Mouse (Mus musculus): ENCODE data around the gene Por. TPM values are rescaled to one million over a fixed set of nuclear protein-coding genes. Genes with fewer than 3 reads are reported as not detected.
A peak's percentile ranks its signal among the peaks of the same experiment; 100 is the strongest.

Gene Por
- polyA plus RNA-seq, 1 experiment from 2014 or later: 52.6 TPM

- 52% methylated on average over 3 of the region's 3 CpGs for WGBS
- Histone ChIP-seq H3K9me3 (replicated peaks; ENCODE audit: control insufficient read depth, low read length) (no peaks in the 10 kb centered on the region), H3K4me2 (ENCODE audit: low read depth, low read length) (no peak overlapping the region), H3K4me3 (ENCODE audit: low read length) (no peak overlapping the region), H3K9ac (ENCODE audit: low read length) (no peak overlapping the region), H3K4me1 (ENCODE audit: control insufficient read depth, insufficient read depth, low read length) (peaks cover 47% of the 10 kb centered on the region), H3K27me3 (ENCODE audit: control insufficient read depth, insufficient read depth, low read length) (no peaks in the 10 kb centered on the region), H3K36me3 (ENCODE audit: control insufficient read depth, insufficient read depth) (no peaks in the 10 kb centered on the region), H3K27ac (ENCODE audit: low read length) (no peak overlapping the region)
- ATAC-seq (replicated peaks; ENCODE audit: extremely low read depth, insufficient read depth, low FRiP score): no peak
Measured at GRCm38 (mm10) chr5:135723165-135723751, 53.4 kb downstream of the Por start.

DNA sequence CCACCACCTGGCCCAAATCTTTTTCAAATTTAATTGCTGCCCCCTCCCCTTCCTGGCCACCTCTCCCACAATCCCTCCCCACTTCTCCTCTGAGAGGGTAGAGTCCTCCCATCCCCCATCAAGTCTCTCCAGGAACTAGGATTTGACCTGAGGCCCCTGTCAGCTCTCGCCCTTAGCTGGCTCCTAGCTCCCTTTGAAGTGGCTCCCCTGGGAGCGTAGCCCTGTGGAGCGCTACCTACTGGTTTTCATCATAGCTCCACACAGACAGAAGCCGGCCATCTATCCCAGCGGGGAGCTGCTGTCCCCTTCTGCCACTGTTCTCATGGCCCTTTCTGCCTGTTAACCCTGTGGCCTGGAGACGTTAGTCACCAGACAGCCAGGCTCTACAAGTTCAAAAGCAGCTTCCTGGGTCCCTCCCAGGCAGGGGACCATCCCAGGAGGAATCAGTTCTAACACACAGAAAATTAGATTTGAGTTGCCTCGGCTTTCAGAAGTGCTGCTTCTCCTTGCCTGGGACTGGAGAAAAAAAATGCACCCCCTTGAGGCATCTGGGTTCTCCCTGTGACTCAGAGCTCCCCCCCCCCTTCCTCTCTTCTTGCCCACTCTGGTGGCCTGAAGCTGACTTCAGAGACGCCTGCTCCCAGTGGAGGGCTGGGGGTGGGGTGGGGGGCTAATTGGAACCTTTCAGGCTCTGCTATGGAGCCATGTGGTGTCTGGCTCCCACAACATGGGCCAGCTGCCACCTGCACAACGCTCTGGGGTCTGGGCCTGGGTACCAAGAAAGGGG lies 54.9 kb downstream of the Por start:
- Histone ChIP-seq H3K9ac (ENCODE audit: low read length) (peak overlapping the region; percentile 12; the same call in 1 of the 2 replicates), H3K9me3 (replicated peaks; ENCODE audit: control insufficient read depth, low read length) (no peaks in the 10 kb centered on the region), H3K4me1 (ENCODE audit: control insufficient read depth, insufficient read depth, low read length) (peaks cover 47% of the 10 kb centered on the region)

DNA sequence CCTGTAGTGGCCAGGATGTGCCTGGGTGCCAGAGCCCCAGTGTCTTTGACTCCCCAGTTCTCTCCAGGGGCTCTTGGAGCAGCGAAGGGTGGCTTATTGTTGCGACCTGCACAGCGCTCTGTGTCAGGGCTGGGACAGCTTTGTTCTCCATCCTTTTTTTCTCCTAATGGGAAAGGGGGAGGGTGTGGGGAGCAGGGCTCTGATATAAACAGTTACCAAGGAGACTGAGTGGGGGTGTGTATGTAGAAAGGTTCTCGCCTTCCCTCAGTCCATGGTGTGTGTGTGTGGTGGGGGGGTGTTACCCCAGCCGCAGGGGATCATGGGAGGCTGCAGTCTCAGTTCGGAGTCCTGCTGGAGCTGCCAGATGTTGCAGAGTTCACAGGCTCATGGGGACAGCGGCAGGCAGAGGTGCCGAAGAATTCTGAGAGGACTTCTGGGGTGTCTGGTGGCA lies 55.6 kb downstream of the Por start:
- Histone ChIP-seq H3K9ac (ENCODE audit: low read length) (peak overlapping the region; percentile 12; the same call in 1 of the 2 replicates), H3K4me3 (ENCODE audit: low read length) (no peak overlapping the region), H3K4me1 (ENCODE audit: control insufficient read depth, insufficient read depth, low read length) (peaks cover 47% of the 10 kb centered on the region), H3K27me3 (ENCODE audit: control insufficient read depth, insufficient read depth, low read length) (no peaks in the 10 kb centered on the region), H3K36me3 (ENCODE audit: control insufficient read depth, insufficient read depth) (peaks cover 13% of the 10 kb centered on the region), H3K9me3 (replicated peaks; ENCODE audit: control insufficient read depth, low read length) (no peaks in the 10 kb centered on the region), H3K4me2 (ENCODE audit: low read depth, low read length) (peak overlapping the region; percentile 12), H3K27ac (ENCODE audit: low read length) (peak overlapping the region; percentile 41; the same call in 1 of the 2 replicates)
- peak; percentile 24; the same call in 1 of the 2 replicates for ATAC-seq (replicated peaks; ENCODE audit: extremely low read depth, insufficient read depth, low FRiP score)
- WGBS: 35% methylated on average over 8 of the region's 8 CpGs

More for the DNA sequence above, 54.9 kb downstream of the Por start:
- whole genome bisulfite sequencing: 32% methylated on average over 9 of the region's 9 CpGs
- Histone ChIP-seq H3K4me2 (ENCODE audit: low read depth, low read length) (peak overlapping the region; percentile 5; the same call in 1 of the 2 replicates), H3K4me3 (ENCODE audit: low read length) (no peak overlapping the region), H3K27me3 (ENCODE audit: control insufficient read depth, insufficient read depth, low read length) (no peaks in the 10 kb centered on the region), H3K27ac (ENCODE audit: low read length) (peak overlapping the region; percentile 41; the same call in 1 of the 2 replicates), H3K36me3 (ENCODE audit: control insufficient read depth, insufficient read depth) (peaks cover 6% of the 10 kb centered on the region)
- ATAC-seq (replicated peaks; ENCODE audit: extremely low read depth, insufficient read depth, low FRiP score): no peak

DNA sequence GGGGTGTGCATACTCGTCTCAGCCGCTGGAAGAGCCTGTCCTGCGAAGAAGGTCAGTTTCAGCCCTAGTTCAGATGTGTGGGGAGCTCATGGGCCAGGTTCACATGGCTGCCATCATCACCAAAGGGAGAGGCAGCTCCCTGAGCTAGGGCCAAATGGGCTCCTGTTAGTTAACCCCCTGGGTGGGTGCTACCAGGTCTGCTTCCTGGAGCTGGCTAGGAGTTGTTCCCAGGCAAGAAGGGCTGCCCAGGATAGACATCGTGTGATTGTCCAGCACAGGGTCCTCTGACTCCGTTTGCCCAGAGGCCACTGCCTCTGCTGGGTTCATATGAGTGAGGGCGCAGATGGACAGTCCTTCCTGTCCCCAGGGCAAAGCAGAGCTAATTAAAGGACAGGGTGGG lies 56.2 kb downstream of the Por start:
- Histone ChIP-seq H3K4me1 (ENCODE audit: control insufficient read depth, insufficient read depth, low read length) (peaks cover 47% of the 10 kb centered on the region), H3K9me3 (replicated peaks; ENCODE audit: control insufficient read depth, low read length) (no peaks in the 10 kb centered on the region), H3K27me3 (ENCODE audit: control insufficient read depth, insufficient read depth, low read length) (no peaks in the 10 kb centered on the region), H3K9ac (ENCODE audit: low read length) (peak overlapping the region; percentile 12; the same call in 1 of the 2 replicates), H3K4me3 (ENCODE audit: low read length) (no peak overlapping the region), H3K36me3 (ENCODE audit: control insufficient read depth, insufficient read depth) (peaks cover 18% of the 10 kb centered on the region), H3K4me2 (ENCODE audit: low read depth, low read length) (peak overlapping the region; percentile 12), H3K27ac (ENCODE audit: low read length) (peak overlapping the region; percentile 70; the same call in 1 of the 2 replicates)
- no peak for ATAC-seq (replicated peaks; ENCODE audit: extremely low read depth, insufficient read depth, low FRiP score)
- 55% methylated on average over 6 of the region's 6 CpGs for WGBS

DNA sequence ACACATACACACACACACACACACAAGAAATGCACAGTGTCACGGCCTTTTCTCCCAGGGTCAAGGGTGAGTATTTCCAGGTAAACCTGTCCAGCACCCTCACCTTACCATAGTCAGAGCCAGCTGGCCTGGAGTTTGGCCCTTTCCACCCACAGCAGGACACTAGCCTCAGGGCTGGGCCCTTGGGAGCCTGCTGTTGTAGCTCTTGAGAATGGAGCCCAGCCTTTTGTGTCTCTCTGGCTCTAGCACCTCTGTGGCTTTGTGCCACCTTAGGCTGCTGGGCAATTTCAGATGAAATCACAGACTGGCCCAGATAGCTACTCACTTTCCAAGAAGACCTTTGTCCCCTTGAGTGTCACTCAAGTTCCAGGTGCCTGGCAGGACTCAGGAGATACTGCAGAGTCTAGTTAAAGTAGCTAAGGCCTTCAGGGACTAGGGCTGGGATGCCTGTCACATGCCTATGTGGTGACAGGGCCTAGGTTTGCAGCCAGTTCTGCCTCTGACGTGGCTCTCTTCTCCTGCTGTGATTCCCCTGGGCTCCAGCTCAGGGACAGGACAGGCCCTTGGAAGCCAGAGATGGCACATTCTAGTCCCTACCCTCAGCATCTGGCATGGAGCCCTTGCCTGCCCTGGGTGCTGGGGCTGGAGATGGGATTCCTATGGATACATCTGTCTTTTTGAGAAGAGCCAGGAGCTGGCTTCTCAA lies 57.0 kb downstream of the Por start:
- H3K4me2 ChIP-seq (ENCODE audit: low read depth, low read length): no peak overlapping the region
- H3K9ac ChIP-seq (ENCODE audit: low read length): peak overlapping the region; percentile 28; the same call in 1 of the 2 replicates
- no peaks in the 10 kb centered on the region for H3K9me3 ChIP-seq (replicated peaks; ENCODE audit: control insufficient read depth, low read length)
- peak overlapping the region; percentile 70 for H3K27ac ChIP-seq (ENCODE audit: low read length)
- H3K36me3 ChIP-seq (ENCODE audit: control insufficient read depth, insufficient read depth): peaks cover 26% of the 10 kb centered on the region
- peaks cover 47% of the 10 kb centered on the region for H3K4me1 ChIP-seq (ENCODE audit: control insufficient read depth, insufficient read depth, low read length)
- no peaks in the 10 kb centered on the region for H3K27me3 ChIP-seq (ENCODE audit: control insufficient read depth, insufficient read depth, low read length)
- peak; percentile 61 for ATAC-seq (replicated peaks; ENCODE audit: extremely low read depth, insufficient read depth, low FRiP score)
- no peak overlapping the region for H3K4me3 ChIP-seq (ENCODE audit: low read length)
- 59% methylated on average over 2 of the region's 2 CpGs for WGBS

DNA sequence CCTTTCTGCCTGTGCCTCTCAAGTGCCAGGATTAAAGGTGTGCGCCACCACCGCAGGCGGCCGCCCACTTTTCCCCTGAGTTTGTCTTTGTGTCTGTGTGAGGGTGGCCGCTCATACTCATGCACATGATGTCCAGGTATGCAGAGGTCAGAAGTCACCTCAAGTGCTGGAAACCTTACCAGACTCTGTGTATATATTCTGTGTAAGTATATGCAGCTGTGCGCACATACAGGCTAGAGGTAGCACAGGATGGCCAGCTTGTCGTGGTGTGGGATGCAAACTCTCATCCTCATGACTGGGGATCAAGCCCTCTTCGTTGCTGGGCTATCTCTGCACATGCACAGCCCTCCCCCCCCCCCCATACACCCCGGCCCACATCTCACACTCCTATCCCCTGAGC lies 58.0 kb downstream of the Por start:
- H3K27me3 ChIP-seq (ENCODE audit: control insufficient read depth, insufficient read depth, low read length): no peaks in the 10 kb centered on the region
- H3K4me3 ChIP-seq (ENCODE audit: low read length): no peak overlapping the region
- H3K27ac ChIP-seq (ENCODE audit: low read length): no peak overlapping the region; the same call in 1 of the 2 replicates
- no peak overlapping the region for H3K9ac ChIP-seq (ENCODE audit: low read length)
- no peak overlapping the region for H3K4me2 ChIP-seq (ENCODE audit: low read depth, low read length)
- 90% methylated on average over 9 of the region's 9 CpGs for WGBS
- no peaks in the 10 kb centered on the region for H3K9me3 ChIP-seq (replicated peaks; ENCODE audit: control insufficient read depth, low read length)
- H3K36me3 ChIP-seq (ENCODE audit: control insufficient read depth, insufficient read depth): peaks cover 35% of the 10 kb centered on the region
- H3K4me1 ChIP-seq (ENCODE audit: control insufficient read depth, insufficient read depth, low read length): peaks cover 40% of the 10 kb centered on the region
- ATAC-seq (replicated peaks; ENCODE audit: extremely low read depth, insufficient read depth, low FRiP score): no peak

DNA sequence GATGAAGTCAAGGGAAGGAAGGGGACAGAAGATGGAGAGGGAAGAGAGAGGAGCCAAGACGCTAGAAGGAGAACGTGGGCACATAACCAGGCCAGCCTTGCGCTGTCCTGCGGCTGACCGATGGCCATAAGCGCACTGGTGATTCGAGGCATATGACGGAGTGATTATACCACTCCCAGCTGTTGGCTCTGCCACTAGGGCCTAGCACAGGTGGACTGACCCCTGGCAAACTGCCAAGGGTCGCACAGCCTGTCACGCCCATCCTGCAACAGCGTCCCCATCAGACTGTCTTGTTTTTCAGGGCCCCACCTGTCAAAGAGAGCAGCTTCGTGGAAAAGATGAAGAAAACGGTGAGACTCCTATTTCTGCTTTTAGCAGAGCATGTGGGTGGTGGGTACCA lies 58.5 kb downstream of the Por start:
- peaks cover 36% of the 10 kb centered on the region for H3K4me1 ChIP-seq (ENCODE audit: control insufficient read depth, insufficient read depth, low read length)
- ATAC-seq (replicated peaks; ENCODE audit: extremely low read depth, insufficient read depth, low FRiP score): no peak
- H3K36me3 ChIP-seq (ENCODE audit: control insufficient read depth, insufficient read depth): peaks cover 40% of the 10 kb centered on the region

DNA sequence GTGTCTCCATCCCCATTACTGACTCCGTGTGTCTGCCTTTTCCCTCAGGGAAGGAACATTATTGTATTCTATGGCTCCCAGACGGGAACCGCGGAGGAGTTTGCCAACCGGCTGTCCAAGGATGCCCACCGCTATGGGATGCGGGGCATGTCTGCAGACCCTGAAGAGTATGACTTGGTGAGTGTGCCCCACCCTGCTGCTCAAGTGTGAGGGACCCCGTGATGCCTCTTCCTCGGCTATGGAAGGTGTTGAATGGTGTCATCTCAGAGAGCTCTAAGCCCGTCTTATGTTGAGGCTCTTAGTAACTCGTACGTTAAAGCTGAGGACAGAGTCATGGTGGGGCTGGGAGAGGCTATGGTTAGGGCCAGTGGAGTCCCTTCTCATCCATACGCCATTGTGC lies 59.5 kb downstream of the Por start:
- H3K9me3 ChIP-seq (replicated peaks; ENCODE audit: control insufficient read depth, low read length): no peaks in the 10 kb centered on the region; the same call in 1 of the 2 replicates
- no peak overlapping the region for H3K4me3 ChIP-seq (ENCODE audit: low read length)
- peaks cover 34% of the 10 kb centered on the region for H3K4me1 ChIP-seq (ENCODE audit: control insufficient read depth, insufficient read depth, low read length)
- no peaks in the 10 kb centered on the region for H3K27me3 ChIP-seq (ENCODE audit: control insufficient read depth, insufficient read depth, low read length)
- peaks cover 50% of the 10 kb centered on the region for H3K36me3 ChIP-seq (ENCODE audit: control insufficient read depth, insufficient read depth)
- H3K4me2 ChIP-seq (ENCODE audit: low read depth, low read length): no peak overlapping the region
- 88% methylated on average over 13 of the region's 13 CpGs for WGBS
- H3K27ac ChIP-seq (ENCODE audit: low read length): no peak overlapping the region
- ATAC-seq (replicated peaks; ENCODE audit: extremely low read depth, insufficient read depth, low FRiP score): no peak
- no peak overlapping the region for H3K9ac ChIP-seq (ENCODE audit: low read length)

More for the DNA sequence above, 58.5 kb downstream of the Por start:
- Histone ChIP-seq H3K27me3 (ENCODE audit: control insufficient read depth, insufficient read depth, low read length) (no peaks in the 10 kb centered on the region), H3K9ac (ENCODE audit: low read length) (no peak overlapping the region), H3K9me3 (replicated peaks; ENCODE audit: control insufficient read depth, low read length) (no peaks in the 10 kb centered on the region), H3K4me3 (ENCODE audit: low read length) (no peak overlapping the region), H3K4me2 (ENCODE audit: low read depth, low read length) (no peak overlapping the region), H3K27ac (ENCODE audit: low read length) (no peak overlapping the region)
- 87% methylated on average over 13 of the region's 13 CpGs for WGBS

All from heart, embryonic 16.5 days (tissue).